Mouse (Mus musculus) retina, postnatal 7 days (tissue): ENCODE measurements at regions not wholly inside any gene's neighbourhood (a gene's known extent, or its start where the extent isn't known, plus 50 kb on each side); places are given as distances from the start of the nearest gene placed in this dataset.

ENCODE experiments used
- DNase-seq: peaks from one replicate; pipeline ENCODE4 v3.0.0-alpha.2; 2012; ENCODE audit warnings: low read depth, low spot score

GRCm38 (mm10) chr4:142776711-142777411 is 435.9 kb downstream of the Prdm2 start:
- no peak for DNase-seq

GRCm38 (mm10) chr4:142775023-142775422 is 437.8 kb downstream of the Prdm2 start:
- no peak for DNase-seq

DNA sequence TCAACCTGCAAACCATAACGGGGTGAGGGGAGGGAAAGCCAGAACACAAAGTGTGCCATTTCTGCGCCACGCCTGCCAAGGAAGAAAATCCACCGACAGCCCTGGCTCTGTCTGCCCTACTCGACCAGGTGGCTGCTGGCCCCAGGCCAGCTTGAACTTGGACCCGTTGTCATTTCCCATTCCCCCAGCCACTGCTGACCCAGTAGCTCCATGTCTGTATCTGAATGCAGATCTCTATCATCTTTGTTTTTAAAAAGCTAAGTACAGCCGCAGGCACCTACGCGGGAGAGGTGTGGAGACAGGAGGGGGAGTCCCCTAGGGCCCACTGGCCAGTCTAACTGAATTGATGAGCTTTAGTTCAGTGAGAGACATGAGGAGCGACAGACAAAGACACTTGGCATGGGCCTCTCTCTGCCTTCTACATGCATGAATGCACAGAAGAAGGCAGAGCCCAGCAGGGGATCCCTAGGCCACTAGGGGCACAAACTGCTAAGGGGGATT is 439.1 kb downstream of the Prdm2 start:
- DNase-seq, result no peak

DNA sequence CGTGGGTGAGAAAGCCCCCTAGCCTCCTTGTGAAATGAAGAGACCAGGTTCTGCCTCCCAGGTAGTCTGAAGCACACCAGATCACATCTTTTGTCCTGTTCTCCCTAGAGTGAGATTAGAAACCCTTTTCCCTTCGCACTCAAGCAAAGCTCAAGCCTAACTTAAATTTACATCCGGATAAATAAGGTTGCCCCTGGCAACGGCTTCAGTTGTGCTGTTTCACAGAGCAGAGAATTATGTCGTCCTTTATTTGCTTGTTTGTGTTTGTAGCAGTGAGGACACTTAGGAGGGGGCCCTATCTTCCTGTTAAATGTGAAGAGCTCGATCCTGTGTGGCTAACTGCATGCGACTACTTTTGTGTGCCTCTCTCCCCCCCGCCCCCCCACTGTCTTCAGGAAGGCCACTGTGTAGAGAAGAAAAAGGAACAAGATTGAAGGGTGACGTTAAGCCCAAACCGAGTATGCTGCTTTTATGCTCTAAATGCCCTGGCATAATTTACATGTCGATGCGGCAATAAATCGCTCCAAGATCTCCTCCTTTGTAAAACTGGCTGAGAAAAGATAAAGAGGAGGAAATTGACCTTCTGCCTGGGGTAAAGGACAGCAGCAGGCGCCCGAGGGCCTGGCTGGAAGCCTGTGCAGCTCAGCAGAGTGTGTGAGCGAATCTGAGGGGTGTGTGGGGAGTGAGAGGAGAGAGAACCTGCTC is 439.9 kb downstream of the Prdm2 start:
- no peak for DNase-seq

DNA sequence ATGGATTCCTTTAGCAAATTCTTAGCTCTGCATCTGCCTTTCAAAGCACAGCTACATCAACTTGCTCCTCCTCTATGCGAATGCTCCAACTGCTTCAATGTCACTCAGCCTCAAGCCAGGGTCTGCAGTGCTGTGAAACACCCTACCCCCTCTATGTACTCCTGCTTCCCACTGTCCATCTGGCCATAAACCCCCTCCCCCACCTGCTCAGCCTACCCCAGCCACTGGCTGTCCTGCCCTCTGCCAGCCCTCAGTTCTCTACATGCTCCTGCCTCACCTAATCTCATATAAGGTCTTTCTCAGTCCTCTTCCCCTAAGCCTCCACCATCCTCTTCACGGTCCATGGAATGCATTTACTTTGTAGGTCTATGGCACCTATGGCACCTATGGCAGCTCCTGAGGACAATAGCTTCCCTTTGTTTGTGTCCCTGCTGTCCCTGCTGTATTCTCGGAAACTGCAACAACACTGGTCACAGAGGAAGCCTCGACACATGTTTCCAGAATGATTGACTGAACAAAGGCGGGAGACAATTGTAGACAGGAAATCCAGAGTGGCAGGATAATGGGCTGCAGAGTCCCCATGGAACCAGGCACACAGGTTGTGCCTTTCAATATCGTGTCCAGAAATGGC is 441.2 kb downstream of the Prdm2 start:
- no peak for DNase-seq

- peak; percentile 33 for DNase-seq
Observed at GRCm38 (mm10) chr4:142770177-142770576, 442.6 kb downstream of the Prdm2 start.

GRCm38 (mm10) chr4:142767665-142768064 is 445.1 kb downstream of the Prdm2 start:
- no peak for DNase-seq

- no peak for DNase-seq
Observed at GRCm38 (mm10) chr4:142761577-142761976, 451.2 kb downstream of the Prdm2 start.

GRCm38 (mm10) chr4:142758102-142758501 is 454.7 kb downstream of the Prdm2 start:
- DNase-seq, result no peak

DNA sequence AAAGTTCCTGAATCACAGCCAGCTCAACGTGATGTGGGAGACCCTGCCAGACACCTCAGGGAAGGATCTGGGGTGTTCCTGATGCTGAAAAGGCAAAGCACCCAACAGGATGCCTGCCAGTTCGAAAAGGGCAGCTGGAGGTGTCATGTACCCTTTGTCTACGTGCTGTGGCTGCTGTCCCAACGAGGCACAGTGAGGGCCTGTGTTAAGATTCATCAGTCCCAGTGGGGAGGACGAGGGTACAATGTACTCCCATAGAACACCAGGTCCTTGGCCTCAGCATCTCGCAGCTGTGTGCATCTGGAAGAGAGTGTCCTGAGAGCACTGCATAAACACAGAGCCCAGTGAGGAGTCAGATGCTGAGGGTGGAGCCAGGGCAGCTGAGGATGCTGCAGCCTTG is 456.5 kb downstream of the Prdm2 start:
- DNase-seq, result no peak

DNA sequence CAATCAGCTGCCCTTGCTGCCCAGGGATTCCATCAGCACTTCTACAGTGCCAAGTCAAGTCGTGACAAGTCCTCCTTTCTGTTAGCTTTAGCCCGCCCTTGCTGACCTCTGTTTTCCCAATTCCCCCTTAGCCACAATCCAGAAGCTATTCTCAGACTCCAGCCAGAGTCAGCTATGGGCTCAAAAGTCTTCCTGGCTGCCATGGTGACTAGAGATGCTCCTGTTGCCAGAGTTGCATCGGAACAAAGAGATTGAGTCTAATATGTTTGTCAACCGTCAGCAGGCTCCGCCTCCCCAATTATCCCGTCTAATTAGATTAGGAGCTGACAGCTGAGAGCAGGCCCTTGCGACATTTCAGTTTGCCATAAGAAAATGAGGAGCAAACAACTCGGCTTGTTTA is 462.9 kb downstream of the Prdm2 start:
- DNase-seq, result peak; percentile 34

DNA sequence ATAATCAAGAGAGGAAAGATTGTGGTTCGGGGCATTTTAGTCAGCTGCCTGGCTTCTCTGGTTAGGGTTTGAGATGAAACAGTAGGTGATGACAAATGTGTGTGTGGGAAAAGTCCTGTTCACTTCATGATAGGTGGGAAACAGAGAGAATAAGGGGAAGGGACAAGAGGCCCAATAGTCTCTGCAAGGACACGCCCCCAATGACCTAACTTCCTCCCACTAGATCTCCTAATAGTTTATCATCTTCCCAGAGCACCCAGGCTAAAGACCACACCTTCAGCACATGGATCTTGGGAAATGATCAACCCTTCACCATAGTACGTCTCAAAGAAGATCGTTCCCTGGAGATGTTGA is 484.3 kb upstream of the Kazn start:
- DNase-seq, result no peak

DNA sequence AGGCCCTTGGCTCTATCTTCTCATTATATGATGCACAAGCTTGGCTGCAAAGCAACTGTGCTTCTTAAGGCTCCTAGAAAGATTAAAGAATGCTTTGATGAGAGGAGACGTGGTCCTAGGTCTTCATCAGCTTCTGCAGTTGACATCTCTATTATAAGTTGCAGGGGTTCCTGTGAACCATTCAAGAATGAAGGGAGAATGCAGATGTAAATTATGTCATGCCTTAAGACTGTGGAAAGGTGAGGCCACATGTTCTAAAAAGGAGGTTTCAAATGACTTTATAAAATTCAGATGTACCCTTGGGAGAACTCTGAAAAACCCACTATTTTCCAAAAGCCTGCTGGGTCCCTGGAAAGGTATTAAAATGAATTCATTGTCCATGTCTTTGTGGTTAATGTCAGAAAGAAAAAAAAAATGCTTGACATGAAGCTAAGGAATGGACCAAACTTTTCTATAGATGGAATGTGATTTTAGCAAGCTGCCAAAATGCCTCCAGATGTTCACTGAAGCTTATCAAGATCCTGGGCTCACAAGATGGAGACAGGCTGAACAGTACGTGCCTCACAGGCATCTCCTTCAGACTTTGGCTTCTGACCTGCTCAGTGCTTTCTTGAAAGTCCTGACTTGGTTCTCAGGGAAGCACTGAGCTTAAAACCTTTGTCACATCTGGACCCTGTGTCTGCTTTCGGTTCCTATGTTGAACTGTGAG is 483.8 kb upstream of the Kazn start:
- no peak for DNase-seq

DNA sequence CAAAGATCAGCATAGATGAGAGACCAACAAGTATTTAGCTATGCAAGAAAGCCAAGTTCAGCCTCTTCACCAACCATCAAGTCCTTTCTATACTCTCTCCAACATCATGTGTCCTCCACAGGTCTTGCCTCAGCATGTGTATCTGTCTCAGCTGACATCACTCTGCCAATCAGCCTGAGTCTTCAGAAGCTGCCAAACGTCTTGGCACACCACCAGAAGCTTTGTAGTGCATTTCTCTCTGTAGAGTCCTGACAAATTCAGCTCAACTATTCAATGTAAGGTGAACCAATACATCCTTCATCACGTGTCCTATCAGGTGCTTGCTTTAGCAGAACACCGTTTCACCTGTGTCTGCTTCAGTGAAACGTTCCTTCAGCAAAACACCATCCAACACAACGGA is 462.4 kb upstream of the Kazn start:
- DNase-seq, result no peak

GRCm38 (mm10) chr4:142694926-142695325 is 455.7 kb upstream of the Kazn start:
- no peak for DNase-seq

DNA sequence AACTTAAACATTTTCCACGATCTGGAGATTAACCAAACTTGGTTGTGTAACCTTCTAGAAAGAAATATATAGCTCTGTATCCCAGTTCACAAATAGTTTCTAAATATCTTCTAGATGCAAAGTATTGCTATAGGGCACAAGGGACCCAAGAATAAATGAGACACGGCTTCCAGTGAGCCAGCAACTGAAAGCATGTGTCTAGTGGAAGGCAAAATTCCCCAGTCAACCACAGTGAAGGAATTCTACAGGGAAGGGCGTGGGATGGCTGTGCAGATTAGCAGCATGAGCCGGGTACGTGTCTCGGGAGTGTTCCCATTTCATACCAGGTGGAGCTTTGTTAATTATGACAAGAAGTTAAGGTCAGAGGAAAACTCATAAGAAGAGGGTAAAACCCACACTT is 449.0 kb upstream of the Kazn start:
- no peak for DNase-seq

GRCm38 (mm10) chr4:142677426-142677825 is 438.2 kb upstream of the Kazn start:
- DNase-seq, result no peak

GRCm38 (mm10) chr4:142674641-142675465 is 435.7 kb upstream of the Kazn start:
- DNase-seq, result peak; percentile 9

- DNase-seq, result no peak
Observed at GRCm38 (mm10) chr4:142671872-142672458, 432.8 kb upstream of the Kazn start.

GRCm38 (mm10) chr4:142664781-142665180 is 425.6 kb upstream of the Kazn start:
- DNase-seq, result no peak

DNA sequence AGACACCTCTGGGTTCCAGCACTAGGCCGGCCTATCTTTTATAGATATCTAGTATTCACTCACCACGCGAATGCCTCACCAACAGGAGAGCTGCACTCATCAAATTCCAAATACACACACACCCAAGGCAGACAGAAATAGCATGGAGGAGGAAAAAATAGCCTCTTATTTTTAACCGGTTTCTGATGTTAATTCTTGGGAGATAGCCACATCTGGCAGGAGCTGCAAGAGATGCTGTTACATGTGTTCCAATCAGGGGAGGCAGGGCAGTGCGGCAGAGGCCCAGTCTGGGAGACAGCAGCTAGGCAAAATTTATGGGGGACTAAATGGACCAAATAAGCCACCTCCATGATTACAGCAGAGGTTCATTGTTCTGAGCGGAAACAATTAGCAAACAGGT is 419.0 kb upstream of the Kazn start:
- DNase-seq, result no peak
